Comparison of ENCODE assay signal across 28 mouse cellular contexts in genomic region chr10:93518620-93519019, GRCm38 (mm10). TPM values are rescaled to one million over a fixed set of nuclear protein-coding genes. Genes with fewer than 3 reads are reported as not detected.
DNase-seq lines count a peak whose midpoint lies in the region; ATAC-seq and TF ChIP-seq lines count a peak whose summit lies in the region.
"Had no signal": no experiment of that assay in that cellular context is flagged by ENCODE, and none has a peak within 500 bp of the region (broad histone marks: within the 10 kb centered on the region; RNA-seq: fewer than 3 reads in every experiment).

No protein-coding gene starts in this region.

- H3K27ac ChIP-seq in intestine, embryonic 15.5 days = no peak overlapping the region
- no peak overlapping the region for H3K27ac ChIP-seq in intestine, embryonic 16.5 days (ENCODE audit: low read length)
- 0 out of 2 replicates have a peak overlapping the region, but pooled peaks have one; percentile 34 for H3K27ac ChIP-seq in liver, embryonic 15.5 days (replicated peaks)
- H3K27ac ChIP-seq in liver, embryonic 11.5 days (ENCODE audit: low read depth, low read length) = no peak overlapping the region
- H3K27ac ChIP-seq in stomach, postnatal 0 days (replicated peaks) = no peak overlapping the region
- H3K27ac ChIP-seq in hindbrain, embryonic 11.5 days (ENCODE audit: low read depth, low read length) = no peak overlapping the region
- H3K27ac ChIP-seq: embryonic facial prominence, embryonic 10.5 days; embryonic facial prominence, embryonic 12.5 days; forebrain, embryonic 13.5 days had no signal

- H3K36me3 ChIP-seq in intestine, embryonic 15.5 days = no peaks in the 10 kb centered on the region
- H3K36me3 ChIP-seq in intestine, embryonic 16.5 days (ENCODE audit: control insufficient read depth, insufficient read depth, low read length) = no peaks in the 10 kb centered on the region
- H3K36me3 ChIP-seq in liver, embryonic 15.5 days (replicated peaks) = no peaks in the 10 kb centered on the region
- H3K36me3 ChIP-seq in liver, embryonic 11.5 days (ENCODE audit: control insufficient read depth, insufficient read depth, low read length) = no peaks in the 10 kb centered on the region
- H3K36me3 ChIP-seq in stomach, postnatal 0 days (ENCODE audit: control insufficient read depth, insufficient read depth, low read length) = no peaks in the 10 kb centered on the region
- no peaks in the 10 kb centered on the region for H3K36me3 ChIP-seq in hindbrain, embryonic 11.5 days (ENCODE audit: control insufficient read depth, insufficient read depth, low read length)
- H3K36me3 ChIP-seq: embryonic facial prominence, embryonic 10.5 days; embryonic facial prominence, embryonic 12.5 days; G1E had no signal

- no peak overlapping the region for H3K9ac ChIP-seq in intestine, embryonic 15.5 days
- no peak overlapping the region for H3K9ac ChIP-seq in intestine, embryonic 16.5 days (ENCODE audit: low read depth, low read length)
- H3K9ac ChIP-seq in liver, embryonic 15.5 days = no peak overlapping the region
- no peak overlapping the region for H3K9ac ChIP-seq in liver, embryonic 11.5 days (ENCODE audit: low read depth, low read length)
- H3K9ac ChIP-seq in stomach, postnatal 0 days (ENCODE audit: low read length) = no peak overlapping the region
- no peak overlapping the region for H3K9ac ChIP-seq in hindbrain, embryonic 11.5 days (ENCODE audit: low read depth, low read length)
- H3K9ac ChIP-seq: embryonic facial prominence, embryonic 12.5 days; forebrain, embryonic 13.5 days had no signal

- no peak overlapping the region for H3K4me2 ChIP-seq in intestine, embryonic 15.5 days (replicated peaks)
- no peak overlapping the region for H3K4me2 ChIP-seq in intestine, embryonic 16.5 days (ENCODE audit: low read depth, low read length)
- no peak overlapping the region for H3K4me2 ChIP-seq in liver, embryonic 15.5 days
- H3K4me2 ChIP-seq in liver, embryonic 11.5 days = no peak overlapping the region
- no peak overlapping the region for H3K4me2 ChIP-seq in stomach, postnatal 0 days (replicated peaks; ENCODE audit: low read depth)
- H3K4me2 ChIP-seq in hindbrain, embryonic 11.5 days (replicated peaks; ENCODE audit: low read depth, low read length) = no peak overlapping the region
- H3K4me2 ChIP-seq: embryonic facial prominence, embryonic 12.5 days; forebrain, embryonic 13.5 days had no signal

- peak; percentile 8; the same call in 1 of the 2 replicates for ATAC-seq in intestine, embryonic 15.5 days
- ATAC-seq in intestine, embryonic 16.5 days = no peak
- ATAC-seq in liver, embryonic 15.5 days (ENCODE audit: insufficient read depth) = no peak
- no peak for ATAC-seq in liver, embryonic 11.5 days (replicated peaks; ENCODE audit: low FRiP score)
- 0 out of 2 replicates have a peak, but pooled peaks have one; percentile 18 for ATAC-seq in stomach, postnatal 0 days (ENCODE audit: low FRiP score, low TSS enrichment)
- no peak for ATAC-seq in hindbrain, embryonic 11.5 days (ENCODE audit: low FRiP score)
- ATAC-seq: activated CD4-positive, CD25-positive, alpha-beta regulatory T cell, adult 4 months; CD4-positive, CD25-positive, alpha-beta regulatory T cell, adult 4 months; forebrain, embryonic 13.5 days; Patski had no signal

- no peaks in the 10 kb centered on the region for H3K27me3 ChIP-seq in intestine, embryonic 15.5 days (replicated peaks)
- no peaks in the 10 kb centered on the region for H3K27me3 ChIP-seq in intestine, embryonic 16.5 days (replicated peaks; ENCODE audit: control insufficient read depth, insufficient read depth, low read length)
- H3K27me3 ChIP-seq in liver, embryonic 15.5 days = no peaks in the 10 kb centered on the region
- no peaks in the 10 kb centered on the region for H3K27me3 ChIP-seq in liver, embryonic 11.5 days (replicated peaks; ENCODE audit: control insufficient read depth, insufficient read depth, low read length)
- no peaks in the 10 kb centered on the region for H3K27me3 ChIP-seq in stomach, postnatal 0 days (ENCODE audit: control insufficient read depth, insufficient read depth, low read length)
- H3K27me3 ChIP-seq in hindbrain, embryonic 11.5 days (ENCODE audit: control insufficient read depth, insufficient read depth, low read length) = no peaks in the 10 kb centered on the region
- H3K27me3 ChIP-seq: CH12.LX; embryonic facial prominence, embryonic 12.5 days; forebrain, embryonic 13.5 days; Patski had no signal

- DNase-seq in heart, adult 11 months = peak; percentile 55
- no peak for DNase-seq in heart, adult 18-20 months
- DNase-seq in liver, embryonic 11.5 days (ENCODE audit: low spot score) = no peak
- no peak for DNase-seq in stomach, postnatal 0 days (ENCODE audit: low spot score)
- no peak for DNase-seq in hindbrain, embryonic 11.5 days (ENCODE audit: low spot score)
- DNase-seq: adrenal gland, adult 8-10 months; adrenal gland, postnatal 14 days; adrenal gland, postnatal 36 days; B cell, adult 2 months; cerebellum, adult 11-12 months; cerebellum, adult 2 months; cerebellum, adult 9-10 months; cerebellum, postnatal 10 days; cerebellum, postnatal 25 days had no signal

- no peak overlapping the region for H3K4me3 ChIP-seq in intestine, embryonic 15.5 days (replicated peaks)
- H3K4me3 ChIP-seq in intestine, embryonic 16.5 days (ENCODE audit: low read length) = no peak overlapping the region
- H3K4me3 ChIP-seq in liver, embryonic 15.5 days (replicated peaks) = no peak overlapping the region
- H3K4me3 ChIP-seq in liver, embryonic 11.5 days (ENCODE audit: low read depth, low read length) = no peak overlapping the region
- H3K4me3 ChIP-seq in stomach, postnatal 0 days (ENCODE audit: low read depth, low read length) = no peak overlapping the region
- H3K4me3 ChIP-seq in hindbrain, embryonic 11.5 days (ENCODE audit: low read depth, low read length) = no peak overlapping the region
- H3K4me3 ChIP-seq: embryonic facial prominence, embryonic 10.5 days; embryonic facial prominence, embryonic 12.5 days; forebrain, embryonic 13.5 days had no signal

- no peak for TF ChIP-seq EP300 in stomach, postnatal 0 days (optimal IDR thresholded peaks at IDR 0.05)

- H3K9me3 ChIP-seq in intestine, embryonic 15.5 days = no peaks in the 10 kb centered on the region
- H3K9me3 ChIP-seq in intestine, embryonic 16.5 days (ENCODE audit: control insufficient read depth, low read length) = no peaks in the 10 kb centered on the region
- H3K9me3 ChIP-seq in liver, embryonic 15.5 days (replicated peaks) = no peaks in the 10 kb centered on the region
- H3K9me3 ChIP-seq in liver, embryonic 11.5 days (ENCODE audit: control insufficient read depth, low read length) = no peaks in the 10 kb centered on the region
- no peaks in the 10 kb centered on the region for H3K9me3 ChIP-seq in stomach, postnatal 0 days (ENCODE audit: control insufficient read depth, low read length)
- no peaks in the 10 kb centered on the region for H3K9me3 ChIP-seq in hindbrain, embryonic 11.5 days (ENCODE audit: control insufficient read depth, low read length)
- H3K9me3 ChIP-seq: embryonic facial prominence, embryonic 10.5 days; embryonic facial prominence, embryonic 12.5 days; forebrain, embryonic 13.5 days; G1E had no signal

- TF ChIP-seq CTCF in stomach, postnatal 0 days (IDR thresholded peaks at IDR 0.05; ENCODE audit: low read depth) = no peak

- no peaks in the 10 kb centered on the region for H3K4me1 ChIP-seq in intestine, embryonic 15.5 days (replicated peaks)
- no peaks in the 10 kb centered on the region for H3K4me1 ChIP-seq in intestine, embryonic 16.5 days (ENCODE audit: control insufficient read depth, insufficient read depth, low read length)
- 0 out of 2 replicates have a peak, but pooled peaks cover 5% of the 10 kb centered on the region for H3K4me1 ChIP-seq in liver, embryonic 15.5 days (replicated peaks)
- H3K4me1 ChIP-seq in liver, embryonic 11.5 days (replicated peaks; ENCODE audit: control insufficient read depth, insufficient read depth, low read length) = no peaks in the 10 kb centered on the region
- no peaks in the 10 kb centered on the region for H3K4me1 ChIP-seq in stomach, postnatal 0 days (replicated peaks; ENCODE audit: control insufficient read depth, insufficient read depth)
- H3K4me1 ChIP-seq in hindbrain, embryonic 11.5 days (replicated peaks; ENCODE audit: control insufficient read depth, insufficient read depth, low read length) = no peaks in the 10 kb centered on the region
- H3K4me1 ChIP-seq: embryonic facial prominence, embryonic 10.5 days; embryonic facial prominence, embryonic 12.5 days; forebrain, embryonic 13.5 days had no signal

- WGBS in intestine, embryonic 15.5 days = 74% methylated on average over 2 of the region's 2 CpGs
- WGBS in intestine, embryonic 16.5 days = 71% methylated on average over 2 of the region's 2 CpGs
- WGBS in liver, embryonic 15.5 days (ENCODE audit: insufficient replicate concordance) = 57% methylated on average over 2 of the region's 2 CpGs
- WGBS in liver, embryonic 11.5 days = 67% methylated on average over 2 of the region's 2 CpGs
- WGBS in stomach, postnatal 0 days = 72% methylated on average over 2 of the region's 2 CpGs
- WGBS in hindbrain, embryonic 11.5 days = 93% methylated on average over 2 of the region's 2 CpGs

RNA-seq across cellular contexts. Expression of gene Amdhd1, which starts 21.2 kb away (rescaled TPM):
- not detected for total RNA-seq in heart, adult 18-20 months (2021)
- 0.85 and 1.2 TPM in 2 replicates for polyA plus RNA-seq in intestine, embryonic 15.5 days (2015; fragmentation: Nextera tagmentation; extraction: Ambion mirVana)
- polyA plus RNA-seq in intestine, embryonic 16.5 days (2015; fragmentation: Nextera tagmentation; extraction: Ambion mirVana) = 0.51 and 0.95 TPM in 2 replicates
- 15.6 and 18.4 TPM in 2 replicates for polyA plus RNA-seq in liver, embryonic 15.5 days (2015; fragmentation: Nextera tagmentation; extraction: Ambion mirVana)
- polyA plus RNA-seq in liver, embryonic 11.5 days (2014; fragmentation: Nextera tagmentation; extraction: Ambion mirVana) = 6.2 and 7.4 TPM in 2 replicates
- 0.28 and 0.45 TPM in 2 replicates for polyA plus RNA-seq in stomach, postnatal 0 days (2015; fragmentation: Nextera tagmentation; extraction: Ambion mirVana)
- 0.10 TPM in 1 of 2 replicates, not detected in the other for polyA plus RNA-seq in hindbrain, embryonic 11.5 days (2014; fragmentation: Nextera tagmentation; extraction: Ambion mirVana)
- total RNA-seq: adrenal gland, adult 18-20 months; G1E had no signal
- polyA plus RNA-seq: cerebellum, adult 2 months; forebrain, embryonic 13.5 days; G1E had no signal

RNA-seq across cellular contexts. Expression of gene Ccdc38, which starts 21.8 kb away (rescaled TPM):
- not detected for total RNA-seq in heart, adult 18-20 months (2021)
- 0.29 and 0.33 TPM in 2 replicates for polyA plus RNA-seq in intestine, embryonic 15.5 days (2015; fragmentation: Nextera tagmentation; extraction: Ambion mirVana)
- polyA plus RNA-seq in intestine, embryonic 16.5 days (2015; fragmentation: Nextera tagmentation; extraction: Ambion mirVana) = 0.10 and 0.17 TPM in 2 replicates
- polyA plus RNA-seq in liver, embryonic 15.5 days (2015; fragmentation: Nextera tagmentation; extraction: Ambion mirVana) = 0.08 TPM in 2 replicates
- polyA plus RNA-seq in liver, embryonic 11.5 days (2014; fragmentation: Nextera tagmentation; extraction: Ambion mirVana) = 0.32 and 0.38 TPM in 2 replicates
- 0.16 and 0.45 TPM in 2 replicates for polyA plus RNA-seq in stomach, postnatal 0 days (2015; fragmentation: Nextera tagmentation; extraction: Ambion mirVana)
- polyA plus RNA-seq in hindbrain, embryonic 11.5 days (2014; fragmentation: Nextera tagmentation; extraction: Ambion mirVana) = 0.31 and 0.51 TPM in 2 replicates
- total RNA-seq: adrenal gland, adult 18-20 months; adrenal gland, postnatal 14 days; adrenal gland, postnatal 36 days had no signal
- polyA plus RNA-seq: cortical plate, adult 2 months; G1E had no signal

RNA-seq across cellular contexts. Expression of gene Hal, which starts 30.1 kb away (rescaled TPM):
- total RNA-seq in heart, adult 18-20 months (2021) = under 1 TPM in 1 of 2 experiments, not detected in 1; 0.54 TPM
- 0.52 and 0.84 TPM in 2 replicates for polyA plus RNA-seq in intestine, embryonic 15.5 days (2015; fragmentation: Nextera tagmentation; extraction: Ambion mirVana)
- 0.97 and 1.2 TPM in 2 replicates for polyA plus RNA-seq in intestine, embryonic 16.5 days (2015; fragmentation: Nextera tagmentation; extraction: Ambion mirVana)
- polyA plus RNA-seq in liver, embryonic 15.5 days (2015; fragmentation: Nextera tagmentation; extraction: Ambion mirVana) = 7.7 and 8.1 TPM in 2 replicates
- 1.1 and 1.3 TPM in 2 replicates for polyA plus RNA-seq in liver, embryonic 11.5 days (2014; fragmentation: Nextera tagmentation; extraction: Ambion mirVana)
- polyA plus RNA-seq in stomach, postnatal 0 days (2015; fragmentation: Nextera tagmentation; extraction: Ambion mirVana) = 0.47 and 0.81 TPM in 2 replicates
- polyA plus RNA-seq in hindbrain, embryonic 11.5 days (2014; fragmentation: Nextera tagmentation; extraction: Ambion mirVana) = 0.33 and 0.42 TPM in 2 replicates
- polyA plus RNA-seq: cortical plate, adult 2 months; embryonic facial prominence, embryonic 12.5 days; forebrain, embryonic 11.5 days; forebrain, embryonic 13.5 days; G1E had no signal

Comparison
In these comparisons a context has a peak if more than half of its experiments do, and no peak if none do; other contexts are left out.
1. ATAC-seq: peak in intestine, embryonic 15.5 days (single experiment) and stomach, postnatal 0 days (single experiment); none in intestine, embryonic 16.5 days (single experiment), liver, embryonic 15.5 days (single experiment), liver, embryonic 11.5 days (single experiment) and hindbrain, embryonic 11.5 days (single experiment).